Mouse (Mus musculus): ENCODE results near the gene Bud31. TPM values are rescaled to one million over a fixed set of nuclear protein-coding genes. Genes with fewer than 3 reads are reported as not detected.

Bud31 gene
- polyA plus RNA-seq (2014; fragmentation: Illumina TruSeq; extraction: RNeasy Lipid Tissue Mini Kit (QIAGEN cat#74804); ENCODE audit: low read depth, low replicate concordance) = 78.3 TPM

DNA sequence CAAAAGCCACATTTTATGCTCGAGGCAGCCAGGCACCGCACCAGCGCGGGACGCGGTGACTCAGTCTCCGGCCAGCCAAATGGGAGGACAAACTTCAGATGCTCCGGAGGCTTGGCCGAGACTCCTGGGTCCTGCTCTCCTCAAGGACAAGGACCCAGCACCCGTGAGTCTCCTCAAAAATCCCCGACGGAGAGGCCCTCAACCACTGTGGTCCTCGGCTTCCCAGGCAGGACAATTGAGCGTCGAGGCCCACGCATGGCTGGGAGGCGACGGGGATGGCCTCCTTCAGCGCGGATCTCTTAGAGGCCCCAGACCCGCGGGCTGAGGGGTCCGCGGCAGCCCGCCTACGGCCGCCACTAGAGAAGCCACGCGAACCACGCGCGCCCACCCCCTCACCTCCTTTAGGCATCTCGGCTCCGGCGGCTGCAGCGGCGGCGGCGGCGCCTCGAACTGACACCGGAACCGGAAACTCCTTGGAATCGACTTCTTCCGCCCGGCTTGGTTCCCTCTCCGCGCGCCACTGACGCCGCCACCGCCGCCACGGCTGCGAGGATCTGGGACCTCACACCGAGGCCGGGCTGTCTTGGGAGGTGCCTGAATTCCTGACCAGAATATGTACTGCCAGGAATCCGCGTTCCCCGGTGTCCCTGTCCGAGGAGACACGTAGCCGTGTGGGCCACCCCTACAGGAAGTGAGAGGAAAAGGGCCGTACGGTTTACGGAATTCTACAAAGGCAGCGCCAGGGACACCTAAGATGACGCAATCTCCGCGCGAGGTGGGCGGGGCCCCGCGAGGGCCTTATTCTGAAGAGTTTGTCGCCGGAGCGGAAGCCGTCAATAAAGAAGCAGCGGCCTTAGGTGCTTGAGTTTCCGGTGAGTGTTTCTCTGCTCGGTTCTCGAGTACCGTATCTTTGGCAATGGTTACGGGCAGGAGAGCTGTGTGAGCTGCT lies at the start of gene Bud31, which contains the start of gene Pdap1:
Gene Bud31, plus strand, starts transcription at position 792 of the 949 bp plus-strand sequence.
Gene Pdap1, minus strand, starts transcription at position 668 of the 949 bp plus-strand sequence.

DNA sequence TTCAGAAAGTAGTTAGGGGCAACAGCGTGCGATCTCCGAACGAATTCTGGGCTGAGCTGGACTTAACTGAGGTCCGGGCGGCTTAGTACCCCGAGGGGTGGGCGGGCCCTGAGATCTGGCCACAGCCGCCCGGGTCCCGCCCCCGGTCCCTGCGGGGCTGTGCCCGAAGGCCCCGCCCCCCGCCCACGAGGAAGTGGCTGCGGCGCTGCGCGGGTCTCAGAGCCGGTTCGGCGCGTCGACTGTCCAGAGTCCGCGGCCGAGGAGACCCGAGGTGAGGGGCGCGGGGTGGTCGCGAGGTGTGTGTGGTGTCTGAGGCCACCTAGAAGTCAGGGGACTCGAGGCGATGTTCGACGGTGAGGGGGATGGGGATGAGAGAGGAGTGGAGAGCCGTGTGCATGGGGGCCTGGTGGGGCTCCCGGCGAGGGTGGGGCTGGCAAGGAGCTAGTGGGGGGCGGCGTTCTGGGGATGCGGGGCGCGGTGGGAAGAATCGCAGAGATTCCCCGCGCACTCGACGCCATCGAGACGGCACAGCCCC lies 26.0 kb upstream of the Bud31 start, which contains the start of gene Arpc1b:
Gene Arpc1b, plus strand, starts transcription at position 145 of the 535 bp plus-strand sequence.

DNA sequence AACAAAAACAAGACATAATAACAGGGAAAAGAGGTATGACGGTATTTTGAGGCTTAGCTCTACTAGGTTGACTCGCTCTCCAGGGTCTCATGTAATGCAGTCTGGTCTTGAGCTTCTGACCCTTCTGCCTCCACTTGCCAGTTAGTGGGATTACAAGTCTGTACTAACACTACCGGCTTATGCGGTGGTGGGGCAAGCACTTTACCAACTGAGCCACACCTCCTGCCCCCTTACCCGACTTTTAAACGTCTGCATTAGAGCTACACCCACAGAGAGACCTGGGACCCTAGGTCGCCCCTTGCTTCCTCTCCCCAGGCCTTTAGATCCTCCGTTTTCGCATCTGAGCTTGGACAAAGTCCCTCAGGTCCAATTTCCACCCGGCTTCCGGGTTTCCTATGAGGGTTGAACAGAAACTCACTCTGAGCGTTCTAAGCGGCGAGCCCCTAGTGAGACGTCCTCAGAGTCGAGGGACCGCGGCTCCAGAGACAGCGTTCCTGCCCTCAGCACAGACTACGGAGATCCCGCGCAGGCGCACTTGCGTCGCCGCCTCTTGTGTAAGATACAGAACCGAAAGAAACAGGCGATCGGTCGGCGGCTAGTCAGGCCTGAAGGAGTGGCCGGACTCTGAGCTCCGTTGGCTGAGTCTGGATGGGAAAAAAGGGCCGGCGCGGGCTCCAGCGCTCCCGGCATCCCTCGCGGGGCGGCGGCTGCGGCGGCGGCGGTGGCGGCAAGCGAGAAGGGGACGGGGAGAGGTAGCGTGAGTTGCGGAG lies 26.6 kb downstream of the Bud31 start, which contains the start of the genes Ptcd1 and Cpsf4:
Gene Ptcd1, minus strand, starts transcription at position 573 of the 770 bp plus-strand sequence.
Gene Cpsf4, plus strand, starts transcription at position 678 of the 770 bp plus-strand sequence.

DNA sequence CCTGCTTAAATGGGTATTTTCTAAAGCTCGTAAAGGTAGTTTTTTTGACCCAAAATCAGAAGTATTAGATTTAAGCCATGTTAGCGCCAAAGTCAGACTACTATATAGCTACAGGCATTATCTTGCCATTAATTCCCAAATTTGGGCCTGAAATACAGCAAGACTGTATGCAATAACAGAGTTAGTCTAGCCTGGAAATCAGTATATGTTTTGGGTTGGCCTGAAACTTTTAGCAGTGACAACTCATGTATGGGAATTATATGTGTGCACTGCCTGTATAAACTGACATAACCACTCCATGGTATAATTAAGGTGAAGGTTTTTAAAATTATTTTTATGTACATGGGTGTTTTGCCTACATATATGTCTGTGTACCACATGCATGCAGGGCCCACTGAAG lies 51.8 kb downstream of the Bud31 start, which contains the start of gene Atp5j2:
Gene Atp5j2, minus strand, starts transcription at position 101 of the 400 bp plus-strand sequence.

Other genes with a start within 250 kb of the Bud31 start
- gene Smurf1, start 174.5 kb upstream of the Bud31 start, polyA plus RNA-seq (2014; fragmentation: Illumina TruSeq; extraction: RNeasy Lipid Tissue Mini Kit (QIAGEN cat#74804); ENCODE audit: low read depth, low replicate concordance) = 22.4 TPM
- not detected for gene Gm4871, start 107.6 kb upstream of the Bud31 start, polyA plus RNA-seq (2014; fragmentation: Illumina TruSeq; extraction: RNeasy Lipid Tissue Mini Kit (QIAGEN cat#74804); ENCODE audit: low read depth, low replicate concordance)
- not detected for gene 1700018F24Rik, start 97.4 kb upstream of the Bud31 start, polyA plus RNA-seq (2014; fragmentation: Illumina TruSeq; extraction: RNeasy Lipid Tissue Mini Kit (QIAGEN cat#74804); ENCODE audit: low read depth, low replicate concordance)
- gene Arpc1a, start 56.5 kb upstream of the Bud31 start, polyA plus RNA-seq (2014; fragmentation: Illumina TruSeq; extraction: RNeasy Lipid Tissue Mini Kit (QIAGEN cat#74804); ENCODE audit: low read depth, low replicate concordance) = 64.2 TPM
- not detected for gene Kpna7, start 56.3 kb upstream of the Bud31 start, polyA plus RNA-seq (2014; fragmentation: Illumina TruSeq; extraction: RNeasy Lipid Tissue Mini Kit (QIAGEN cat#74804); ENCODE audit: low read depth, low replicate concordance)
- gene Arpc1b, start 26.1 kb upstream of the Bud31 start, polyA plus RNA-seq (2014; fragmentation: Illumina TruSeq; extraction: RNeasy Lipid Tissue Mini Kit (QIAGEN cat#74804); ENCODE audit: low read depth, low replicate concordance) = 77.3 TPM
- 67.3 TPM for gene Pdap1, start 124 bp upstream of the Bud31 start, polyA plus RNA-seq (2014; fragmentation: Illumina TruSeq; extraction: RNeasy Lipid Tissue Mini Kit (QIAGEN cat#74804); ENCODE audit: low read depth, low replicate concordance)
- gene Ptcd1, start 26.7 kb downstream of the Bud31 start, polyA plus RNA-seq (2014; fragmentation: Illumina TruSeq; extraction: RNeasy Lipid Tissue Mini Kit (QIAGEN cat#74804); ENCODE audit: low read depth, low replicate concordance) = 17.6 TPM
- gene Cpsf4, start 26.9 kb downstream of the Bud31 start, polyA plus RNA-seq (2014; fragmentation: Illumina TruSeq; extraction: RNeasy Lipid Tissue Mini Kit (QIAGEN cat#74804); ENCODE audit: low read depth, low replicate concordance) = 11.3 TPM
- 1,357 TPM for gene Atp5j2, start 51.7 kb downstream of the Bud31 start, polyA plus RNA-seq (2014; fragmentation: Illumina TruSeq; extraction: RNeasy Lipid Tissue Mini Kit (QIAGEN cat#74804); ENCODE audit: low read depth, low replicate concordance)
- 6.5 TPM for gene Zkscan14, start 61.5 kb downstream of the Bud31 start, polyA plus RNA-seq (2014; fragmentation: Illumina TruSeq; extraction: RNeasy Lipid Tissue Mini Kit (QIAGEN cat#74804); ENCODE audit: low read depth, low replicate concordance)
- 9.9 TPM for gene Zkscan5, start 64.2 kb downstream of the Bud31 start, polyA plus RNA-seq (2014; fragmentation: Illumina TruSeq; extraction: RNeasy Lipid Tissue Mini Kit (QIAGEN cat#74804); ENCODE audit: low read depth, low replicate concordance)
- gene Zfp655, start 91.4 kb downstream of the Bud31 start, polyA plus RNA-seq (2014; fragmentation: Illumina TruSeq; extraction: RNeasy Lipid Tissue Mini Kit (QIAGEN cat#74804); ENCODE audit: low read depth, low replicate concordance) = 34.8 TPM
- 6.9 TPM for gene Zscan25, start 140.1 kb downstream of the Bud31 start, polyA plus RNA-seq (2014; fragmentation: Illumina TruSeq; extraction: RNeasy Lipid Tissue Mini Kit (QIAGEN cat#74804); ENCODE audit: low read depth, low replicate concordance)
- gene Cyp3a57, start 204.9 kb downstream of the Bud31 start, polyA plus RNA-seq (2014; fragmentation: Illumina TruSeq; extraction: RNeasy Lipid Tissue Mini Kit (QIAGEN cat#74804); ENCODE audit: low read depth, low replicate concordance) = not detected